Mouse (Mus musculus) right cerebral cortex, postnatal 10 days (tissue): ENCODE data around the gene Hexim2.

Experiments used
- DNase-seq, 2 experiments: peaks; one replicate each; pipeline ENCODE4 v3.0.0; 2021; ENCODE audit warnings: low spot score in 2 of 2

Hexim2 gene

DNA sequence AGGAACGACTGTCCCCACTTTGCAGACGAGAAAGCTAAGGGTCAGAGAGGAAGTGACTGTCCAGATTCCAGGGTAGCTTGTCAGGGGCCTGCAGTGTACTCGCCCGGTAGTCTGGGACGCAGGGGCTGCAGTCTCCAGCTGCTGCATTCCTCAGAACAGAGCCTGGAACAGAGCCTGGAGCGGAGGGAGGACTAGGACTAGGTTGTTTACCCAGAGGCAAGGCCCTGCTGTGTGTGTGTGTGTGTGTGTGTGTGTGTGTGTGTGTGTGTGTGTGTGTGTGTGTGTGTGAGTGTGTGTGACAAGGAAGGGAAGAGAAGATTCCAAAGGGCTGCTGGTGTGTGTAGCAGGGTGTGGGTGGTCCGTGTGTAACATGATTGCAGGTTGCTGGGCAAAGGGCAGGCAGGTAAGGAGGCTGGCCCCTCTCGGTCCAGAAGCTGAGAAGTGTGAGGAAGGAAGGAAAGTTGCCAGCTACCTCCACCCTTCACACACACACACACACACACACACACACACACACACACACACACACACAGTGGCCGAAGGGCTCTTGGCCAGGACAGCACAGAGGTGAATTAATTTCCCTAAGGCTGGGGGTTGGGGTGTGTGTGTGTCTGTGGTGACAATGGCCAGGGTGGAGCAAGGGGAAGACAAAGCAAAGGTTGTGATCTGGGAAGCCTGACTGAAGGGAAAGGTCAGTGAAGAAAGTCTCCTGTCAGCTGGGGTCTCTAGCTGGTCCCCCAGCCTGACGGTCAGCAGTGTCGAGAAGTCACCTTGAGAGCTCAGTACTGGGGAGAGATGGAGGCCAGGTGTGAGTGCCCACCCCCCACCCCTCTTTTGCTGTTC, 9.1 kb downstream of the Hexim2 start:
- DNase-seq, result peak; percentile 52 to 64

- DNase-seq, result no peak
Observed at GRCm38 (mm10) chr11:103141944-103142255, 9.7 kb downstream of the Hexim2 start.

GRCm38 (mm10) chr11:103142441-103143182, 10.4 kb downstream of the Hexim2 start:
- peak; percentile 94 to 95 for DNase-seq

DNA sequence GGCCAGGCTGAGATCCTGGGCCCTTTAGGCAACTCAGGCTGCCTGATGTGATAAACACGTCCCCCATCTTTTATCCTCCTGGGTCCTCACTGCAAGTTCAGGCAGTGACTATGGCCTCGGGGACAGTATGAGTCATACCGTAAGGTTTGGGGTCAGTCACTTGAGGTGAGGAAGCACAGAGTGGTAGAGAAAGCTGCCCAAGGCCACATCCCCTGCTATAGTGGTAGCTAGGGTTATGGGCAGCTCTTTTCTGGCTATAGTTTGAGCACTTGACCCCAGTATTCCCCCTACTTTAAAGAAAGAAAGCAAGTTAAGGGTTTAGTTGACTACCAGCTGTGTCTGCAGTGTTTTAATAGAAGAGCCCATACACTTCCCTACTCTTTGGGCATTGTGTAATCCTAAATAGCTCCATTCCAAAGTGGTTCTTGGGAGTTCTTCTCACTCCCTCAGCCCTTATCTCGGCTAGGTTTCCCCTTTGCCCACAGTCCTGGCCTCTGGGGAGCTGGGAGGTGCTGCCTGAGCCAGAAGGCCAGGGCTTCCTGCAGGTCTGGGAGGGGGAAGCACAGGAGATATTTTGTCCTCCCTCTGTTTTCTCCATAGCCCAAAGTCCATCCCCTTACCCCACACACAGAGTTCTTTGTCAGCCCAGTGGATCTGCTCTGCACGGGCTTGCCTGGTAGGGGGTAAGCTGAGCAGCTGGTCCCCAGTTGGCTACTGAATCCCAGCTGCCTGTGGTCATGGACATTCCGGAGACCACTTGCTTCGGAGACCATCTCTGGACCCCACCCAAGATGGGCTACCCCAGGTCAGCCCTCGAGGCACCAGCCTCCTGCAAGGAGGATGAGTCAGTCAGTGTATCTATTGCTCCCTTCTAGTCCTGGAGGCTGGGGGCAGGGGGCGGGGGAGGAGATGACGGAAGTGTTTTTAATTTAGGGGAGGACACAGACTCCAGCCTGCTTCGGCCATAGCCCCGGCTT, 12.4 kb downstream of the Hexim2 start:
- no peak for DNase-seq

- no peak for DNase-seq
Observed at GRCm38 (mm10) chr11:103146386-103146785, 14.2 kb downstream of the Hexim2 start.

DNA sequence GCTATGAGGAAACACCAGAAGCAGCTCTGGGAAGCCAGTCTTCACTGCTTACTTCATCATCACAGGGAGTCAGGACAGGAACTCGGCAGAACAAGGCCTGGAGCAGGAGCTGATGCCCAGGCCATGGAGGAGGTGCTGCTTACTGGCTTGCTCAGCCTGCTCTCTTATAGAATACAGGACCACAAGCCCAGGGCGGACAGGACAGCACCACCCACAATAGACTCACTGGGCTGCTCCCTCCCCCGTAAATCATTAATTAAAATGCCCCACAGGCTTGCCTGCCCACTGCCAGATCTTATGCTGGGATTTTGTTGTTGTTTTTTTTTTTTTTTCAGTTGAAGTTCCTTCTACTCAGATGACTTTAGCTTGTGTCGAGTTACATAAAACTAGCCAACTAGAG, 15.5 kb downstream of the Hexim2 start:
- no peak for DNase-seq

DNA sequence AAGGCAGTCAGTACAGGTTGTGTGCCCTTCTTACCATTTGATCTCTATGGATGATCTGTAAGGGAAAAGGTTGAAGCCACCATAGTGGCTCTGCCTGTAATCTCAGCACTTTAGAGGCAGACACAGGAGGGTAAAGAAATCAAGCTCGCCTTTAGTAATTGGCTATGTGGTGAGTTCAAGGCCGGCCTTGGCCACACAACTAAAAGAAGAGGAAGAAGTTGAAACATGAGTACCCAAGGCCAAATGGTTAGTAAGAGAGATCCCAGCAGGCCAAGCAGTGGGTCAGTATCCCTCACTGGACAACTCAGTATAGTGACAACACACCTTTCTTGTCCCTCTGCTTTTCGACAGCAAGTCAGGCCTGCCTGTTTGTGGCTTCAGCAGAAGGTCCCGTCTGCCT, 17.5 kb downstream of the Hexim2 start:
- DNase-seq, result no peak

DNA sequence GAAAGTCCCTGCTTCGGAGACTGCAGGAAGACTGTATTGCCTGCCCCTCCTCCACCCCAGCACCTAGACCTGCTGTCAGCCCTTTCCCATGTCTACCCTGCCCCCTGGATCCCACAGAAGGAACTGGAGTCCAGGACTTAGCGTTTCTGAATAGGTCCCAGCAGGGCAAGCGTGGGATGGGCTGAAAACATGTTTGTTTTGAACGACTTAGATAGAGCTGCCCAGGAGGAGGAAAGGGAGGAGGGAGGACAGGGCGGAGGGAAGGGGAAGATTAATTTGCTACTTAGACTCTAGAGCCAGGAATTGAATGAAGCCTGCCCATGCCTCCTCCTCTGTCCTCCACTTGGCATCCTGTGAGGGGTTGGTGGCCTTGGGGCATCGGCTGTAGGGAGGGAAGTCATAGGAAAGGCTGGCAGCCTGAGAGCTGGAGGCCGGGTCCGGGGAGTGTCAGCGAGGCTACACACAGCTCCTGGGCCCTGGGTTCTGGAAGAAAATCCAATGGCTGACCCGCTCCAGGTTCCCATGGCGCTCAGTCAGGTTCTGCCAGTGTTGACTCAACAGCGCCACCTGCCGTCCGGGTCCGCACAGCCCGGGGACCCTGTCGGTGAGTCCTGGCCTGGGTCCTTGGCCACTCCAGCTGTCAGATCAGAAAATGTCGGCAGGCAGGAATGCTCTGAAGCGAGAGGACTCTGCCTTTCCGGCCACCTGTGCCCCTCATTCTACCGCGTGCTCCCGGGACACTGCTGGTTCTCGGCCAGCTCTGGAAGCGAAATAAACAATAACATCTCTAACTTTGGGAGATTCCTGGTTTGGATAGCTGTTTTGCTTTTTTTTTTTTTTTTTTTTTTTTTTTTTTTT, 26.6 kb downstream of the Hexim2 start:
- DNase-seq, result peak; percentile 90 to 94

DNA sequence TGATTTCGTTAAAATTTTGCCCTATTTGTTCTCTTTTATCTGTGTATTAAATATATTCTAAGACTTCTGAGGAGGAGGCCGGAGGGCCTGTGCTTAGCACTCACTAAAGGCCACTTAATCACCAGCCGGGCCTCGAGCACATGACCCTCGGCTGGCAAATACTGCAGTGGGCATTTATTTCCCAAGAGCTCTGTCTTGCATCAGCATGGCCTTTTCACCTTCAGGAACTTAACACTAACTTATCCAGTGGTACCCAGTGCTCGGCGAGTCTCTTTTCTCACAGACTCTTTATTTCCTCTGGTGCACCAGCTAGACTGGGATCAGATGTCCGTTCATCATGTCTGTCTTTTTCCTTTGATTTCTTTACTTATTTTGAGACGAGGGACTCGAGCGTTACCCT, 28.5 kb downstream of the Hexim2 start:
- no peak for DNase-seq

DNA sequence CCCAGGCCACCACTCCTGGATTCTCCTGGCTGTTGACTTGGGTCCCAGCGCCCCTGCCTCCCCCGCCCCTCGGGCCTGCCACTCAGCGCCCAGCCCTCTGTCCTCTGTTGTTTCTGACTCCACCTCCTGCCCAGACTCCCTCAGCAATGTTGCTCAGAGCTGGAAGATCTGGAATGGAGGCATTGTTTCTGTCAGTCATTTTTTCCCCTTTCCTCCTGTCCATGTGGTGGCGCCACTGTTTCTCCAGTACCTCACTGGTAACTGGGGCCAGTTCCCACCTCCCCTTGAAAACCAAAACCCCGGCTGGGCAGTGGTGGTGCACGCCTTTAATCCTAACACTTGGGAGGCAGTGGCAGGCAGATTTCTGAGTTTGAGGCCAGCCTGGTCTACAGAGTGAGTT, 29.2 kb downstream of the Hexim2 start:
- DNase-seq, result no peak

DNA sequence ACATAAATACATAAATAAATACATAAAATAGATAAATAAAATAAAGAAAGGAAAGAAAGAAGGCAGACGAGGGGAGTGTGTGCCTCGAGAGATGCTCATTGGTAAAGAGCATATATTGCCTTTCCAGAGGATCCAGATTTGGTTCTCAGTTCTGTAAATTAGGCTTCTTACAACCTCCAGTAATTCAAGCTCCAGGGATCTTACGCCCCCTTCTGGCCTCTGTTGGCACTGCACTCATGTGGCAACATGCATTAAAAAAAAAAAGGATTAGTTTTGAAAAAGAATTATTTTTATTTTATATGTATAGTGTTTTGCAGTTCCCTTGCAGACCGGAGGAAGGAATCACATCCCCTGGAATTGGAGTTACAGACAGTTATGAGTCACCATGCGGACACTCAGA, 29.9 kb downstream of the Hexim2 start:
- DNase-seq, result no peak

GRCm38 (mm10) chr11:103164391-103164790, 32.2 kb downstream of the Hexim2 start:
- no peak for DNase-seq

GRCm38 (mm10) chr11:103168690-103169390, 36.6 kb downstream of the Hexim2 start:
- DNase-seq, result peak; percentile 78 to 84

DNA sequence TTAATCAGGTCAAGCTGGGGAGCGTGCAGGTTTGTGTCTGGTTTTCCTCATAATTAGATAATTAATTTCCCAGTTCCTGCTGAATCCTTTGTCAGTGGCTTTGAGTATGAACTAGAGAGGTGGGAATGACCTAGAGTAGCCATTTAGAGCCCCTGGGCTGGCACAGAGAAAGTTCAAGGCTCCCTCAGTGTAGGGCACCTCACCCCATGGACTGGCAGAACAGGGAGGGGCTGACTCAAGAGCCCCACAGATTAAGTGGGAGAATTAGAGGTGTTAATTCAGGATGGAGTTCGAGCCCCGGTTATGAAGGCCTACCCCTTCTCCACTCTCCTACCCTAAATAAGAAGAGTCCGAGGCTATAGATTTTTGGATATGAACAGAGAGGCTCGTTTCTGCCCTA, 37.4 kb downstream of the Hexim2 start:
- no peak for DNase-seq

GRCm38 (mm10) chr11:103170111-103170493, 37.9 kb downstream of the Hexim2 start:
- DNase-seq, result no peak

- DNase-seq, result peak; percentile 74 to 76
Observed at GRCm38 (mm10) chr11:103170494-103171285, 38.5 kb downstream of the Hexim2 start, which contains the start of gene Fmnl1. Gene Fmnl1, plus strand, starts transcription at chr11:103171107.

DNA sequence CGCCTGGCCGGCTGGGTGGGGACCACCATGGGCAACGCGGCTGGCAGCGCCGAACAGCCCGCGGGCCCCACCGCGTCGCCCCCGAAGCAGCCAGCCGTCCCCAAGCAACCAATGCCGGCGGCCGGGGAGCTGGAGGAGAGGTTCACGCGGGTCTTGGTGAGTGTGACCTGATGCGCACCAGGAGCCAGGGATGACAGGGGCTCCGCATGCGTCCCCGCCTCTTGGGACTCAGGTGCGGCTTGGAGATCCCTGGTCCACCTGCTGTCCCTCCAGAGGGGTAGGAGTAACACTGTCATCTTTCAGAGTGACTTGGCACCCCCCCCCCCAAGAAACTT, 39.0 kb downstream of the Hexim2 start:
- DNase-seq, result no peak

DNA sequence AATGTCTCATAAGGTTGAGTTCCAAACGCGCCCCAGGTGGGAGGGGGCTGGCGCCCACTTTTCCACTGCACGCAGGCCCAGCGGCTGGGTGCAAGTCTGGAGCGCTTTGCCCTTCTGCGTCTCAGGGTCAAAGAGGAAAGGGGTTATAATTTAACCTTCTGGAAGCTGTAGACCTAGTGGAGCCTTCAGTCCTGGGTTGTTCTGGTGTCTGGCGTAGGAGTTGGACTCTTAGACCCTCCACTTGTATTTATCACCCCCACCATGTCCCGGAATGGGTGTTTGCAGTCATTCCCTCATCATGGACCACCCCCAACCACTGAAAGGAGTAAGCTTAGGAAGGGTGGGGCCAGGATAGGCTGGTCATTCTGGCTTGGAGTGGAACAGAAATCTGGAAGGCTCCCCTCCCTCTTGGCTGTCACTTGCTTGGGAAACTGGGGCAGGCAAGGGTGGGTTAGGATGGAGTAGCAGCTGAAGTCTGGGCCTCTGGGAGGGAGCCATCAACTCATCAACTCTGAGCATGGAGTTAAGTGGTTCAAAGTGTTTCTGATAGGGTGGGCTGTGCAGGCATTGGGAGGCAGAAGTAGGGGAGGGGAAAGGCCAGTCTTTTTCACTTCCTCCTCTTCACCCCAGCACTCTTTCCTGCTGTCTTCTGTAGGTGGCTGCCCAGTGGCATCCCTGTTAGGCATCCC, 39.6 kb downstream of the Hexim2 start:
- no peak for DNase-seq

- peak in 1 of 2 experiments; percentile 30 for DNase-seq
Observed at GRCm38 (mm10) chr11:103172392-103173040, 40.3 kb downstream of the Hexim2 start.
